Mouse (Mus musculus): ENCODE results near the gene Syngr3.

DNA sequence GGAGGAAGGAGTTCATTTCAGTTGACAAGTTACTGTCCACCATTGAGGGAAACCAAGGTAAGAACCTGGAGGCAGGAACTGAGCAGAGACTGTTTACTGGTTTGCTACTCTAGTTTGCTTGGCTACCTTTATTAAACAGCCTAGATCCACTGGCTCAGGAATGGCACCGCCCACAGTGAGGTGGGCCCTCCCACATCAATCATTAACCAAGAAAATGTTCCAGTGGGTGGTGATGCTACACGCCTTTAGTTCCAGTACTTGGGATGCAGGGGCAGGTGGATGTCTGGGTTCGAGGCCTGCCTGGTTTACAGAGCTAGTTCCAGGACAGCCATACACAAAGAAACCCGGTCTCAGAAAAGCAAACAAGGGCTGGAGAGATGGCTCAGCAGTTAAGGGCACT is 48.5 kb upstream of the Syngr3 start:
- TF ChIP-seq CTCF (IDR thresholded peaks at IDR 0.05; ENCODE audit: borderline replicate concordance, extremely low read depth, insufficient read depth, insufficient read length) (no peak), POLR2A (IDR thresholded peaks at IDR 0.05; ENCODE audit: borderline replicate concordance, extremely low read depth, insufficient read depth, insufficient read length, poor library complexity, severe bottlenecking) (no peak)

Data from brain, embryonic 14.5 days (tissue).